Mouse (Mus musculus) midbrain, postnatal 0 days (tissue): Measurements from ENCODE around the gene Srsf11. TPM values are rescaled to one million over a fixed set of nuclear protein-coding genes. Genes with fewer than 3 reads are reported as not detected.
A peak's percentile ranks its signal among the peaks of the same experiment; 100 is the strongest.

Experiments used
- ATAC-seq: fragments of 200-750 bp; cut with Nextera tagmentation; 2 replicates; pipeline ENCODE4 v1.8.0; 2017; ENCODE audit warnings: moderate number of reproducible peaks, mild to moderate bottlenecking, moderate TSS enrichment, moderate library complexity; ENCODE audit not compliant: low FRiP score
- DNase-seq: peaks from one replicate; pipeline ENCODE4 v3.0.0-alpha.2; 2015; ENCODE audit warnings: low spot score
- H3K27ac ChIP-seq: fragments of 300-500 bp; sonication (generic); 2 replicates; pipeline ENCODE4 v1.5.1; 2014; ENCODE audit warnings: low read depth, mild to moderate bottlenecking, low read length, mixed read lengths
- H3K27me3 ChIP-seq: fragments of 300-500 bp; sonication (generic); 2 replicates; pipeline ENCODE4 v1.6.1; 2014; ENCODE audit warnings: low read length, control low read depth, mixed read lengths; ENCODE audit not compliant: insufficient read depth
- H3K36me3 ChIP-seq: fragments of 300-500 bp; sonication (generic); 2 replicates; pipeline ENCODE4 v1.6.1; 2014; ENCODE audit warnings: low read length, control low read depth, mixed read lengths; ENCODE audit not compliant: insufficient read depth
- H3K4me1 ChIP-seq: fragments of 300-500 bp; sonication (generic); 2 replicates; pipeline ENCODE4 v1.6.1; 2014; ENCODE audit warnings: mild to moderate bottlenecking, control low read depth, antibody characterized with exemption, low read length, mixed read lengths; ENCODE audit not compliant: insufficient read depth
- H3K4me2 ChIP-seq: fragments of 300-500 bp; sonication (generic); 2 replicates; pipeline ENCODE4 v1.6.1; 2014; ENCODE audit warnings: low read depth, mild to moderate bottlenecking, low read length, mixed read lengths; ENCODE audit not compliant: poor library complexity, severe bottlenecking
- H3K4me3 ChIP-seq: fragments of 300-500 bp; sonication (generic); 2 replicates; pipeline ENCODE4 v1.5.1; 2014; ENCODE audit warnings: low read depth, mild to moderate bottlenecking, low read length, moderate library complexity
- H3K9ac ChIP-seq: fragments of 300-500 bp; sonication (generic); replicated peaks from 2 replicates; pipeline ENCODE4 v1.6.1; 2014; ENCODE audit warnings: mild to moderate bottlenecking, low read length, moderate library complexity, mixed read lengths; ENCODE audit not compliant: poor library complexity, severe bottlenecking
- H3K9me3 ChIP-seq: fragments of 300-500 bp; sonication (generic); 2 replicates; pipeline ENCODE4 v1.6.1; 2016; ENCODE audit warnings: low read length, control low read depth
- CTCF ChIP-seq: IDR thresholded peaks from 2 replicates; pipeline ENCODE4 v1.5.1; 2016; ENCODE audit warnings: antibody characterized with exemption, mild to moderate bottlenecking
- WGBS: fragments of 180-500 bp; shearing (Covaris S2); extraction: QIAGEN DNeasy Blood & Tissue Kit; methylation state at CpG from one replicate; pipeline ENCODE4 v1.1.7; 2014; 5-methylcytosine and 5-hydroxymethylcytosine counted together
- polyA plus RNA-seq: library from polyadenylated mRNA; unstranded; fragments of >200 nt; fragmentation: Nextera tagmentation; extraction: Ambion mirVana; gene quantifications from 2 replicates; pipeline ENCODE4 v1.2.1, GENCODE M21; 2015
- total RNA-seq: library from RNA; depleted of rRNA; stranded (reverse); fragments of >200 nt; gene quantifications from 2 replicates; pipeline ENCODE4 v1.2.3, GENCODE M21; 2014

Gene Srsf11
- total and polyA plus RNA-seq, 2 experiments from 2014 or later: 187 to 188 TPM

DNA sequence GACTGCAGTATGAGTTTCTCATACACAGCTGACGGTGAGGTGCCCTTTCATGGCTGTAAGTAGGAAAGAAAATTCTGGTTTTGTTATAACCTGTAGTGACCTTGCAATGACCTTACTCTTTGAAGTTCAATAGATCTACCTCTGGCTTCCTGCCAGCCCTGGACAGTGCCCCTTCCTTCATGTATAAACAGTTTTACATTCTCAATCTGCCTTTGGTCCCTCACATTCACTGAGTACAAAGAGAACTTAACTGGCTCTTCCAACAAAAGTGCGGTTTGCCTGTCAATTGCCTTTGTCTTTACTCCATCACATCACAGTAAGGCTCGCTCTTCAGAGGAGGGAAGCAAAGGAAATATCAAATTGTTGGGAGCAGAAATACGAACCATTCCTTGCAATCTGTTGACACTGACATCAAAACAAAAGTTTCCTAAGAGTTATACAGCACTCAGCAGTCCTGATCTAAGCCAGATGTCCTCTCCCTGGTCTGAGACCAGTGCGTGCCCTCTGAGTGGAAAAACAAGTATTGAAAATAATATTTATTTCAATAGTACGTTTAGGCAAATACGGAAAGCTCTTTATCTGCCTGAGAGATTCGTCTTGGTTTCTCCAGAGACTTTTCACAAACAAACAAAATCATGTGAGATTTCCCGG lies 32.3 kb upstream of the Srsf11 start:
- Histone ChIP-seq H3K27ac (no peak overlapping the region), H3K4me1 (no peaks in the 10 kb centered on the region), H3K4me3 (no peak overlapping the region), H3K27me3 (no peaks in the 10 kb centered on the region), H3K36me3 (peaks cover 4% of the 10 kb centered on the region; the same call in 1 of the 2 replicates), H3K4me2 (no peak overlapping the region), H3K9me3 (no peaks in the 10 kb centered on the region), H3K9ac (no peak overlapping the region)
- 75% methylated on average over 9 of the region's 9 CpGs for WGBS
- DNase-seq: no peak
- ATAC-seq: no peak
- no peak for TF ChIP-seq CTCF

GRCm38 (mm10) chr3:158067916-158068315 lies 31.5 kb upstream of the Srsf11 start:
- ATAC-seq: no peak
- TF ChIP-seq CTCF: no peak
- Histone ChIP-seq H3K4me2 (no peak overlapping the region), H3K4me3 (no peak overlapping the region), H3K27me3 (no peaks in the 10 kb centered on the region), H3K4me1 (no peaks in the 10 kb centered on the region), H3K27ac (no peak overlapping the region), H3K9me3 (no peaks in the 10 kb centered on the region), H3K36me3 (peaks cover 4% of the 10 kb centered on the region; the same call in 1 of the 2 replicates), H3K9ac (no peak overlapping the region)
- DNase-seq: no peak
- 93% methylated on average over 7 of the region's 7 CpGs for WGBS

GRCm38 (mm10) chr3:158065256-158065655 lies 28.8 kb upstream of the Srsf11 start:
- no peaks in the 10 kb centered on the region for H3K9me3 ChIP-seq
- H3K27ac ChIP-seq: no peak overlapping the region
- H3K4me3 ChIP-seq: no peak overlapping the region
- DNase-seq: no peak
- 98% methylated on average over 2 of the region's 2 CpGs for WGBS
- TF ChIP-seq CTCF: no peak
- H3K36me3 ChIP-seq: peaks cover 4% of the 10 kb centered on the region; the same call in 1 of the 2 replicates
- H3K4me2 ChIP-seq: no peak overlapping the region
- ATAC-seq: peak; percentile 33; the same call in 1 of the 2 replicates
- H3K9ac ChIP-seq: no peak overlapping the region
- H3K27me3 ChIP-seq: no peaks in the 10 kb centered on the region
- no peaks in the 10 kb centered on the region for H3K4me1 ChIP-seq

- peaks cover 19% of the 10 kb centered on the region for H3K36me3 ChIP-seq
- no peaks in the 10 kb centered on the region for H3K4me1 ChIP-seq
- TF ChIP-seq CTCF: no peak
- H3K27me3 ChIP-seq: no peaks in the 10 kb centered on the region
- no peaks in the 10 kb centered on the region for H3K9me3 ChIP-seq
- DNase-seq (peak; percentile 1), ATAC-seq (no peak)
- H3K4me2 ChIP-seq: no peak overlapping the region
- H3K9ac ChIP-seq: no peak overlapping the region
- WGBS: 93% methylated on average over 5 of the region's 5 CpGs
- H3K4me3 ChIP-seq: no peak overlapping the region
- no peak overlapping the region for H3K27ac ChIP-seq
Measured at GRCm38 (mm10) chr3:158061811-158062523, 25.5 kb upstream of the Srsf11 start.

DNA sequence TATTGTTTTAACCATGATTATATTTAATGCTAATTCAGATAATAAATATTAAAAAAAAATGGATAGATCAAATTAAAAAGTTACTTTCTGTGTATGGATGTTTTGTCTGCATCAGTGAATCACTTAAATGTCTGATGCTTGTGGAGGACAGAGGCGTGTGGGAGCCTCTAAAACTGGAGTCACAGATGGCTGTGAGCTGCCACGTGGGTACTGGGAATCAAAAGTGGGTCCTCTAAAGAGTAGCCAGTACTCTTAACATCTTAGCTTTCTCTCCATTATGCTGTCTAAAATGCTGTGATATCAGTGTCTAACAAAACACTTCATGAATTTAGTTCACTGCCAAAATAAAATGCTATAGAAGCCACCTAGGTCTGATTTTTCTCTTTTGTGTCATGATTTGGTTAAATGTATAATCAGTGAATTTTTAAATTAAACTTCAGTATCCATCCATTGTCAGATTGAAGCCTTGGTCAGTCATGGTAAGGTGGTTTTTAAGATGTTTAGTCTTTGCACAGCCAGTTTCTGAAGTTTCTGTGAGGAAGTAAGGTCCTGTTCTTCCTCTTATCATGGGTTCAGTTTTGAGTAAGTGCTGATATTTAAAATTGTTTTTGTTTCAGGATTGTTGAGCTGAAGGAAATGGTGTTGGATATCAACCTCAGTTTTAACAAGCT lies 24.3 kb upstream of the Srsf11 start:
- no peak overlapping the region for H3K4me3 ChIP-seq
- H3K9ac ChIP-seq: no peak overlapping the region
- no peak overlapping the region for H3K27ac ChIP-seq
- no peak overlapping the region for H3K4me2 ChIP-seq
- H3K36me3 ChIP-seq: peaks cover 23% of the 10 kb centered on the region
- ATAC-seq (no peak), DNase-seq (no peak)
- H3K9me3 ChIP-seq: no peaks in the 10 kb centered on the region
- 81% methylated on average over 2 of the region's 2 CpGs for WGBS
- H3K27me3 ChIP-seq: no peaks in the 10 kb centered on the region
- no peaks in the 10 kb centered on the region for H3K4me1 ChIP-seq
- TF ChIP-seq CTCF: no peak

GRCm38 (mm10) chr3:158049508-158049907 lies 13.1 kb upstream of the Srsf11 start:
- ATAC-seq: no peak
- TF ChIP-seq CTCF: peak; percentile 55
- 81% methylated on average over 2 of the region's 2 CpGs for WGBS
- Histone ChIP-seq H3K4me1 (no peaks in the 10 kb centered on the region), H3K9ac (no peak overlapping the region), H3K4me3 (no peak overlapping the region), H3K36me3 (0 out of 2 replicates have a peak, but pooled peaks cover 2% of the 10 kb centered on the region), H3K27ac (no peak overlapping the region), H3K9me3 (no peaks in the 10 kb centered on the region), H3K27me3 (no peaks in the 10 kb centered on the region), H3K4me2 (no peak overlapping the region)
- DNase-seq: peak; percentile 6
